Mouse (Mus musculus) layer of hippocampus, adult 9-10 months (tissue): ENCODE data around the gene Nup214.

Experiments used
- DNase-seq: peaks from one replicate; pipeline ENCODE4 v3.0.0; 2022; ENCODE audit warnings: low spot score

Gene Nup214

GRCm38 (mm10) chr2:32102944-32103343 is 128.7 kb downstream of the Nup214 start:
- DNase-seq: no peak

- no peak for DNase-seq
These were observed 129.3 kb downstream of the Nup214 start for GRCm38 (mm10) chr2:32103557-32103956.
